Comparison of ENCODE assay signal across 8 mouse cellular contexts in the genomic region with DNA sequence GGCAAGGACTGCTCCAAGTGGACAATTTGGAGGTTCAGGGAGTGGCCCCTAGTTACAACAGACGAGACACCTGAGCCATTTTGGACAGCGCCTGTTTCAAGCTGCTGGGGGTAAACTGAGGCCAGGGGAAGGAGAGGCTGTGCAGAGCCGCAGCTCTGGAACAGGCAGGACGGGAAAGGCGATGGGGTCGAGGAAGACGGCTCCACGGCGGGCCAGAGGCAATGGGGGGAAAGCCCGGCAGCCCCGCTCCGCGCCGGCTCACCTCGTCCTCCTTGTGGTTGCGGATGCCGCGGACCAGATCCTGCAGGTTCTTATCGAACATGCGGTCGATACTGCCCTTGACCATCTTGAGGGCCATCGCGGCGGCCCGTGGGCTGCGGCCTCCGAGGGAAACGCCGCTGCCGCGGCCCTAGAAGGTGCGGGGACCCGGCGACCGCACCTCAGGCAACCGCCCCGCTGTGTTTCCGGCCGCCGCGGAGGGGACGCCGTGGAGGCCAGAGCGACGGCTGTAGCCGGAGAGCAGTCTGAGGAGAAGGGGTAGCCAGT. TPM values are rescaled to one million over a fixed set of nuclear protein-coding genes. Genes with fewer than 3 reads are reported as not detected.
DNase-seq lines count a peak whose midpoint lies in the region; ATAC-seq and TF ChIP-seq lines count a peak whose summit lies in the region.

No protein-coding gene starts in this region.

- ATAC-seq in hindbrain, postnatal 0 days = no peak; the same call in 1 of the 2 replicates
- peak; percentile 9 for ATAC-seq in midbrain, embryonic 15.5 days (replicated peaks)

- H3K9me3 ChIP-seq in hindbrain, postnatal 0 days (ENCODE audit: low read length) = no peaks in the 10 kb centered on the region
- H3K9me3 ChIP-seq in midbrain, embryonic 15.5 days = no peaks in the 10 kb centered on the region

- H3K36me3 ChIP-seq in spleen, adult 2 months (ENCODE audit: control insufficient read depth, insufficient read depth, low read length) = no peaks in the 10 kb centered on the region
- H3K36me3 ChIP-seq in hindbrain, postnatal 0 days (ENCODE audit: insufficient read depth, low read length) = no peaks in the 10 kb centered on the region
- H3K36me3 ChIP-seq in midbrain, embryonic 15.5 days (replicated peaks) = no peaks in the 10 kb centered on the region

- peak overlapping the region; percentile 69 for H3K27ac ChIP-seq in spleen, adult 2 months (ENCODE audit: insufficient read depth, low read length)
- H3K27ac ChIP-seq in hindbrain, postnatal 0 days = peak overlapping the region; percentile 83
- peak overlapping the region; percentile 88 for H3K27ac ChIP-seq in midbrain, embryonic 15.5 days

- peak; percentile 32 for DNase-seq in gastrocnemius, postnatal 10 days
- no peak for DNase-seq in gastrocnemius, adult 8-10 months (ENCODE audit: low spot score in 2 of 2)
- no peak for DNase-seq in spleen, adult 2 months (ENCODE audit: low read depth in 1 of 2, low spot score in 2 of 2)
- no peak for DNase-seq in spleen, adult 12 weeks (ENCODE audit: low spot score)
- no peak for DNase-seq in hindbrain, postnatal 0 days (ENCODE audit: low spot score)
- DNase-seq in urinary bladder, adult 18-20 months (ENCODE audit: low spot score in 2 of 2) = no peak
- DNase-seq in layer of hippocampus, postnatal 25 days (ENCODE audit: extremely low spot score in 1 of 2, low spot score in 1 of 2) = no peak

- WGBS in spleen, adult 2 months = under 1% methylated on average over 46 of the region's 46 CpGs
- WGBS in hindbrain, postnatal 0 days = under 1% methylated on average over 46 of the region's 46 CpGs
- WGBS in midbrain, embryonic 15.5 days = under 1% methylated on average over 41 of the region's 46 CpGs

- peak overlapping the region; percentile 92 for H3K4me2 ChIP-seq in hindbrain, postnatal 0 days (ENCODE audit: low read depth, low read length)
- peak overlapping the region; percentile 89 for H3K4me2 ChIP-seq in midbrain, embryonic 15.5 days

- H3K4me1 ChIP-seq in spleen, adult 2 months (ENCODE audit: control insufficient read depth, insufficient read depth, insufficient read length) = peaks cover 15% of the 10 kb centered on the region; the same call in 1 of the 2 replicates
- H3K4me1 ChIP-seq in hindbrain, postnatal 0 days (ENCODE audit: insufficient read depth, low read length) = peaks cover 20% of the 10 kb centered on the region
- H3K4me1 ChIP-seq in midbrain, embryonic 15.5 days = peaks cover 44% of the 10 kb centered on the region

- no peak for TF ChIP-seq POLR2A in spleen, adult 2 months (IDR thresholded peaks at IDR 0.05; ENCODE audit: low read depth, low read length)

- H3K4me3 ChIP-seq in spleen, adult 2 months (ENCODE audit: extremely low read depth, insufficient read depth, insufficient read length) = peak overlapping the region; percentile 84
- H3K4me3 ChIP-seq in hindbrain, postnatal 0 days (ENCODE audit: low read length) = peak overlapping the region; percentile 100
- peak overlapping the region; percentile 96 for H3K4me3 ChIP-seq in midbrain, embryonic 15.5 days

- H3K27me3 ChIP-seq in spleen, adult 2 months (ENCODE audit: control insufficient read depth, insufficient read depth, low read length) = no peaks in the 10 kb centered on the region
- no peaks in the 10 kb centered on the region for H3K27me3 ChIP-seq in hindbrain, postnatal 0 days (ENCODE audit: insufficient read depth, low read length)
- H3K27me3 ChIP-seq in midbrain, embryonic 15.5 days (replicated peaks) = no peaks in the 10 kb centered on the region

- TF ChIP-seq CTCF in spleen, adult 2 months (IDR thresholded peaks at IDR 0.05; ENCODE audit: extremely low read depth, insufficient read depth, insufficient read length, insufficient replicate concordance) = no peak
- TF ChIP-seq CTCF in hindbrain, postnatal 0 days (IDR thresholded peaks at IDR 0.05; ENCODE audit: low read depth) = no peak

- H3K9ac ChIP-seq in hindbrain, postnatal 0 days (replicated peaks; ENCODE audit: low read length) = peak overlapping the region; percentile 99
- peak overlapping the region; percentile 97 for H3K9ac ChIP-seq in midbrain, embryonic 15.5 days

RNA-seq across cellular contexts. Expression of gene Ap3d1, which starts 0.4 kb away (rescaled TPM):
- 10 to 100 TPM; 27.7 to 37.1 TPM for total RNA-seq in gastrocnemius, postnatal 10 days (2021)
- total RNA-seq in gastrocnemius, adult 8-10 months (2022) = 10 to 100 TPM; 24.1 to 29.3 (median 27.8) TPM
- 92.5 and 111 TPM in 2 replicates for polyA plus RNA-seq in spleen, adult 2 months (2012; rRNA removed)
- total RNA-seq in hindbrain, postnatal 0 days (2014; rRNA removed) = 195 and 201 TPM in 2 replicates
- 99.2 and 99.7 TPM in 2 replicates for polyA plus RNA-seq in hindbrain, postnatal 0 days (2015; fragmentation: Nextera tagmentation; extraction: Ambion mirVana)
- polyA plus RNA-seq in midbrain, embryonic 15.5 days (2015; fragmentation: Nextera tagmentation; extraction: Ambion mirVana) = 117 and 122 TPM in 2 replicates
- 100 to 1,000 TPM; 128 to 143 TPM for total RNA-seq in layer of hippocampus, postnatal 25 days (2021)

RNA-seq across cellular contexts. Expression of gene Dot1l, which starts 13.3 kb away (rescaled TPM):
- total RNA-seq in gastrocnemius, postnatal 10 days (2021) = 10 to 100 TPM; 25.9 to 46.0 TPM
- total RNA-seq in gastrocnemius, adult 8-10 months (2022) = 10 to 100 TPM; 12.4 to 13.8 (median 13.5) TPM
- 46.2 and 56.2 TPM in 2 replicates for polyA plus RNA-seq in spleen, adult 2 months (2012; rRNA removed)
- 27.2 and 27.7 TPM in 2 replicates for total RNA-seq in hindbrain, postnatal 0 days (2014; rRNA removed)
- polyA plus RNA-seq in hindbrain, postnatal 0 days (2015; fragmentation: Nextera tagmentation; extraction: Ambion mirVana) = 10.3 and 12.6 TPM in 2 replicates
- polyA plus RNA-seq in midbrain, embryonic 15.5 days (2015; fragmentation: Nextera tagmentation; extraction: Ambion mirVana) = 21.0 and 25.9 TPM in 2 replicates
- total RNA-seq in layer of hippocampus, postnatal 25 days (2021) = 10 to 100 TPM; 39.9 to 60.6 TPM

RNA-seq across cellular contexts. Expression of gene Izumo4, which starts 39.7 kb away (rescaled TPM):
- 1 to 10 TPM; 4.3 to 6.1 TPM for total RNA-seq in gastrocnemius, postnatal 10 days (2021)
- 1 to 10 TPM; 1.0 to 3.1 (median 2.7) TPM for total RNA-seq in gastrocnemius, adult 8-10 months (2022)
- polyA plus RNA-seq in spleen, adult 2 months (2012; rRNA removed) = 49.0 and 60.8 TPM in 2 replicates
- 31.1 and 31.6 TPM in 2 replicates for total RNA-seq in hindbrain, postnatal 0 days (2014; rRNA removed)
- 46.7 and 52.2 TPM in 2 replicates for polyA plus RNA-seq in hindbrain, postnatal 0 days (2015; fragmentation: Nextera tagmentation; extraction: Ambion mirVana)
- 42.9 and 50.9 TPM in 2 replicates for polyA plus RNA-seq in midbrain, embryonic 15.5 days (2015; fragmentation: Nextera tagmentation; extraction: Ambion mirVana)
- total RNA-seq in layer of hippocampus, postnatal 25 days (2021) = 10 to 100 TPM; 46.4 to 61.7 TPM

RNA-seq across cellular contexts. Expression of gene Mob3a, which starts 39.9 kb away (rescaled TPM):
- 10 to 100 TPM in 1 of 2 experiments, 1 to 10 TPM in 1; 8.6 to 13.1 TPM for total RNA-seq in gastrocnemius, postnatal 10 days (2021)
- total RNA-seq in gastrocnemius, adult 8-10 months (2022) = 1 to 10 TPM; 2.6 to 3.6 (median 3.4) TPM
- 130 and 156 TPM in 2 replicates for polyA plus RNA-seq in spleen, adult 2 months (2012; rRNA removed)
- 68.3 and 76.4 TPM in 2 replicates for total RNA-seq in hindbrain, postnatal 0 days (2014; rRNA removed)
- polyA plus RNA-seq in hindbrain, postnatal 0 days (2015; fragmentation: Nextera tagmentation; extraction: Ambion mirVana) = 37.2 and 38.8 TPM in 2 replicates
- polyA plus RNA-seq in midbrain, embryonic 15.5 days (2015; fragmentation: Nextera tagmentation; extraction: Ambion mirVana) = 63.4 and 64.3 TPM in 2 replicates
- 10 to 100 TPM; 13.0 to 13.6 TPM for total RNA-seq in layer of hippocampus, postnatal 25 days (2021)

RNA-seq across cellular contexts. Expression of gene Sf3a2, which starts 56.3 kb away (rescaled TPM):
- total RNA-seq in gastrocnemius, postnatal 10 days (2021) = 10 to 100 TPM; 31.6 to 41.3 TPM
- total RNA-seq in gastrocnemius, adult 8-10 months (2022) = 10 to 100 TPM; 26.0 to 33.2 (median 29.9) TPM
- 38.7 and 54.3 TPM in 2 replicates for polyA plus RNA-seq in spleen, adult 2 months (2012; rRNA removed)
- 14.2 and 22.0 TPM in 2 replicates for total RNA-seq in hindbrain, postnatal 0 days (2014; rRNA removed)
- 48.7 and 53.2 TPM in 2 replicates for polyA plus RNA-seq in hindbrain, postnatal 0 days (2015; fragmentation: Nextera tagmentation; extraction: Ambion mirVana)
- polyA plus RNA-seq in midbrain, embryonic 15.5 days (2015; fragmentation: Nextera tagmentation; extraction: Ambion mirVana) = 60.3 and 62.6 TPM in 2 replicates
- total RNA-seq in layer of hippocampus, postnatal 25 days (2021) = 10 to 100 TPM; 46.2 to 52.0 TPM
